Mouse (Mus musculus) cerebellum, postnatal 14 days (tissue): ENCODE measurements at regions not wholly inside any gene's neighbourhood (a gene's known extent, or its start where the extent isn't known, plus 50 kb on each side); places are given as distances from the start of the nearest gene placed in this dataset.

Experiments used
- DNase-seq, 2 experiments: peaks; one replicate each; pipeline ENCODE4 v3.0.0; 2021; ENCODE audit warnings: mixed read lengths in 2 of 2

GRCm38 (mm10) chr15:84616880-84617279, 52.5 kb upstream of the Prr5 start:
- DNase-seq: peak; percentile 73 to 87

GRCm38 (mm10) chr15:84613536-84614527, 55.6 kb upstream of the Prr5 start:
- peak; percentile 99 to 100 for DNase-seq

GRCm38 (mm10) chr15:84612961-84613360, 55.3 kb upstream of the Rtl6 start:
- DNase-seq: no peak

- DNase-seq: no peak
These were observed 52.3 kb upstream of the Rtl6 start for GRCm38 (mm10) chr15:84609825-84610442.

- DNase-seq: no peak
These were observed 51.4 kb upstream of the Rtl6 start for GRCm38 (mm10) chr15:84609063-84609462.
